Mouse (Mus musculus) limb, embryonic 14.5 days (tissue): ENCODE measurements around the gene Spaar. TPM values are rescaled to one million over a fixed set of nuclear protein-coding genes. Genes with fewer than 3 reads are reported as not detected.

ENCODE experiments used
- ATAC-seq: fragments of 200-750 bp; cut with Nextera tagmentation; 2 replicates; pipeline ENCODE4 v1.8.0; 2017; ENCODE audit warnings: low read depth, moderate number of reproducible peaks, moderate TSS enrichment; ENCODE audit not compliant: low FRiP score
- DNase-seq: peaks from one replicate; pipeline ENCODE4 v3.0.0-alpha.2; 2015; ENCODE audit warnings: low spot score
- H3K27ac ChIP-seq: fragments of 300-500 bp; sonication (generic); replicated peaks from 2 replicates; pipeline ENCODE4 v1.5.1; 2014; ENCODE audit warnings: low read depth, mild to moderate bottlenecking, low read length, moderate library complexity, mixed read lengths
- H3K27me3 ChIP-seq: fragments of 300-500 bp; sonication (generic); 2 replicates; pipeline ENCODE4 v1.6.1; 2014; ENCODE audit warnings: low read length, mixed read lengths; ENCODE audit not compliant: control insufficient read depth, insufficient read depth
- H3K36me3 ChIP-seq: fragments of 300-500 bp; sonication (generic); 2 replicates; pipeline ENCODE4 v1.6.1; 2014; ENCODE audit warnings: mild to moderate bottlenecking, low read length, moderate library complexity, mixed read lengths; ENCODE audit not compliant: control insufficient read depth, insufficient read depth
- H3K4me1 ChIP-seq: fragments of 300-500 bp; sonication (generic); 2 replicates; pipeline ENCODE4 v1.6.1; 2014; ENCODE audit warnings: antibody characterized with exemption, low read length, mixed read lengths; ENCODE audit not compliant: control insufficient read depth, insufficient read depth
- H3K4me2 ChIP-seq: fragments of 300-500 bp; sonication (generic); replicated peaks from 2 replicates; pipeline ENCODE4 v1.6.1; 2014; ENCODE audit warnings: low read depth, mild to moderate bottlenecking, low read length, moderate library complexity; ENCODE audit not compliant: severe bottlenecking
- H3K4me3 ChIP-seq: fragments of 300-500 bp; sonication (generic); replicated peaks from 2 replicates; pipeline ENCODE4 v1.5.1; 2014; ENCODE audit warnings: low read length
- H3K9ac ChIP-seq: fragments of 300-500 bp; sonication (generic); 2 replicates; pipeline ENCODE4 v1.6.1; 2014; ENCODE audit warnings: mild to moderate bottlenecking, low read depth, low read length, moderate library complexity; ENCODE audit not compliant: severe bottlenecking
- H3K9me3 ChIP-seq: fragments of 300-500 bp; sonication (generic); 2 replicates; pipeline ENCODE4 v1.6.1; 2016; ENCODE audit warnings: low read length; ENCODE audit not compliant: control insufficient read depth
- POLR2A ChIP-seq: fragments of 200-500 bp; IDR thresholded peaks from 2 replicates; pipeline ENCODE4 v1.8.0; 2012; ENCODE audit warnings: inconsistent platforms, mild to moderate bottlenecking, moderate library complexity, borderline replicate concordance; ENCODE audit not compliant: insufficient read depth, insufficient read length; ENCODE audit errors: extremely low read depth
- WGBS: fragments of 180-500 bp; shearing (Covaris S2); extraction: QIAGEN DNeasy Blood & Tissue Kit; methylation state at CpG from one replicate; pipeline ENCODE4 v1.1.7; 2014; 5-methylcytosine and 5-hydroxymethylcytosine counted together
- polyA plus RNA-seq, 2 experiments: library from polyadenylated mRNA; depleted of rRNA in 1 of 2; stranded (reverse) in 1 of 2; unstranded in 1 of 2; fragments of >200 nt; fragmentation: Nextera tagmentation in 1 of 2; extraction: Ambion mirVana in 1 of 2; gene quantifications; 2 replicates each; pipeline versions ENCODE4 v1.2.1 to v1.2.3; 2012 to 2014

Gene Spaar
- polyA plus RNA-seq, 2 experiments, result 0.10 to 1.3 TPM

DNA sequence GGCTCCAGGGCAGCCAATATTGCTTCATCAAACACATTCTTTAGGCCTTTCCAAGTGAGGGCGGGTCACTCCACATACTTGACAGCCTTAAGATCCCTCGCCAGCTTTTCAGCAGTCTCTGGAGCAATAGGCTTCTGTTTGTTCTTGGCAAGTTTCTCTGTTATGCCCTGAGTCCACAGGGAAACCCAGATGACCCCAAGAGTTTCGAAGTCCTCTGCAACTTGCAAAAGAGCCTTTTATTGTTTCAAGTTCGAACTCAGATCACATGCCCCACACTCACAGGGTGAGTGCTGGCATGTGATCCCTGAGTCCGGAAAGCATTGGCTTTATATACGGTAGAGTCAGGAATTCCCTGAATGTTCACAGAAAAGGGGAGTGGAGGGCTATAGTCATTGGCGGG, 69.1 kb downstream of the Spaar start:
- Histone ChIP-seq H3K27ac (no peak overlapping the region), H3K9me3 (0 out of 2 replicates have a peak, but pooled peaks cover under 1% of the 10 kb centered on the region), H3K36me3 (no peaks in the 10 kb centered on the region), H3K9ac (no peak overlapping the region), H3K4me2 (no peak overlapping the region), H3K4me3 (no peak overlapping the region), H3K4me1 (no peaks in the 10 kb centered on the region), H3K27me3 (no peaks in the 10 kb centered on the region)
- 64% methylated on average over 7 of the region's 7 CpGs for WGBS
- ATAC-seq (no peak), DNase-seq (no peak)
- no peak for TF ChIP-seq POLR2A

Other genes with a start within 250 kb of the Spaar start
- not detected in 2 replicates for gene Sit1, start 246.3 kb upstream of the Spaar start, polyA plus RNA-seq (2012; rRNA removed)
- not detected in 2 replicates for gene Sit1, start 246.3 kb upstream of the Spaar start, polyA plus RNA-seq (2014; fragmentation: Nextera tagmentation; extraction: Ambion mirVana)
- gene Ccdc107, start 237.1 kb upstream of the Spaar start, polyA plus RNA-seq (2012; rRNA removed), result 118 and 175 TPM in 2 replicates
- gene Ccdc107, start 237.1 kb upstream of the Spaar start, polyA plus RNA-seq (2014; fragmentation: Nextera tagmentation; extraction: Ambion mirVana), result 78.8 and 92.8 TPM in 2 replicates
- 84.9 and 108 TPM in 2 replicates for gene Arhgef39, start 230.3 kb upstream of the Spaar start, polyA plus RNA-seq (2012; rRNA removed)
- 25.2 and 27.6 TPM in 2 replicates for gene Arhgef39, start 230.3 kb upstream of the Spaar start, polyA plus RNA-seq (2014; fragmentation: Nextera tagmentation; extraction: Ambion mirVana)
- gene Car9, start 223.1 kb upstream of the Spaar start, polyA plus RNA-seq (2012; rRNA removed), result 4.9 TPM in 2 replicates
- gene Car9, start 223.1 kb upstream of the Spaar start, polyA plus RNA-seq (2014; fragmentation: Nextera tagmentation; extraction: Ambion mirVana), result 1.0 and 1.2 TPM in 2 replicates
- gene Tpm2, start 206.3 kb upstream of the Spaar start, polyA plus RNA-seq (2012; rRNA removed), result 206 and 361 TPM in 2 replicates
- gene Tpm2, start 206.3 kb upstream of the Spaar start, polyA plus RNA-seq (2014; fragmentation: Nextera tagmentation; extraction: Ambion mirVana), result 382 and 495 TPM in 2 replicates
- gene Creb3, start 167.7 kb upstream of the Spaar start, polyA plus RNA-seq (2012; rRNA removed), result 51.7 and 58.0 TPM in 2 replicates
- 71.4 and 78.5 TPM in 2 replicates for gene Creb3, start 167.7 kb upstream of the Spaar start, polyA plus RNA-seq (2014; fragmentation: Nextera tagmentation; extraction: Ambion mirVana)
- gene Tln1, start 167.3 kb upstream of the Spaar start, polyA plus RNA-seq (2012; rRNA removed), result 69.4 and 75.5 TPM in 2 replicates
- gene Tln1, start 167.3 kb upstream of the Spaar start, polyA plus RNA-seq (2014; fragmentation: Nextera tagmentation; extraction: Ambion mirVana), result 62.4 and 63.3 TPM in 2 replicates
- gene Rgp1, start 151.3 kb upstream of the Spaar start, polyA plus RNA-seq (2012; rRNA removed), result 81.9 and 101 TPM in 2 replicates
- 33.3 and 35.3 TPM in 2 replicates for gene Rgp1, start 151.3 kb upstream of the Spaar start, polyA plus RNA-seq (2014; fragmentation: Nextera tagmentation; extraction: Ambion mirVana)
- gene Gba2, start 151.2 kb upstream of the Spaar start, polyA plus RNA-seq (2012; rRNA removed), result 39.8 and 50.1 TPM in 2 replicates
- 18.4 and 19.9 TPM in 2 replicates for gene Gba2, start 151.2 kb upstream of the Spaar start, polyA plus RNA-seq (2014; fragmentation: Nextera tagmentation; extraction: Ambion mirVana)
- 0.24 and 0.88 TPM in 2 replicates for gene Msmp, start 145.5 kb upstream of the Spaar start, polyA plus RNA-seq (2012; rRNA removed)
- 2.8 and 3.0 TPM in 2 replicates for gene Msmp, start 145.5 kb upstream of the Spaar start, polyA plus RNA-seq (2014; fragmentation: Nextera tagmentation; extraction: Ambion mirVana)
- gene Npr2, start 98.1 kb upstream of the Spaar start, polyA plus RNA-seq (2012; rRNA removed), result 121 and 124 TPM in 2 replicates
- 33.3 and 34.3 TPM in 2 replicates for gene Npr2, start 98.1 kb upstream of the Spaar start, polyA plus RNA-seq (2014; fragmentation: Nextera tagmentation; extraction: Ambion mirVana)
- gene Spag8, start 76.4 kb upstream of the Spaar start, polyA plus RNA-seq (2012; rRNA removed), result 1.8 and 2.5 TPM in 2 replicates
- 0.58 and 0.61 TPM in 2 replicates for gene Spag8, start 76.4 kb upstream of the Spaar start, polyA plus RNA-seq (2014; fragmentation: Nextera tagmentation; extraction: Ambion mirVana)
- gene Hint2, start 73.6 kb upstream of the Spaar start, polyA plus RNA-seq (2012; rRNA removed), result 58.3 and 63.2 TPM in 2 replicates
- gene Hint2, start 73.6 kb upstream of the Spaar start, polyA plus RNA-seq (2014; fragmentation: Nextera tagmentation; extraction: Ambion mirVana), result 73.8 and 87.6 TPM in 2 replicates
- gene Tmem8b, start 61.1 kb upstream of the Spaar start, polyA plus RNA-seq (2012; rRNA removed), result 16.0 and 26.7 TPM in 2 replicates
- 3.8 and 5.2 TPM in 2 replicates for gene Tmem8b, start 61.1 kb upstream of the Spaar start, polyA plus RNA-seq (2014; fragmentation: Nextera tagmentation; extraction: Ambion mirVana)
- 0.40 and 0.63 TPM in 2 replicates for gene Fam221b, start 60.9 kb upstream of the Spaar start, polyA plus RNA-seq (2012; rRNA removed)
- gene Fam221b, start 60.9 kb upstream of the Spaar start, polyA plus RNA-seq (2014; fragmentation: Nextera tagmentation; extraction: Ambion mirVana), result 4.0 and 4.3 TPM in 2 replicates
- gene Olfr70, start 29.2 kb upstream of the Spaar start, polyA plus RNA-seq (2012; rRNA removed), result not detected in 2 replicates
- not detected in 2 replicates for gene Olfr70, start 29.2 kb upstream of the Spaar start, polyA plus RNA-seq (2014; fragmentation: Nextera tagmentation; extraction: Ambion mirVana)
- gene Olfr71, start 19.8 kb upstream of the Spaar start, polyA plus RNA-seq (2012; rRNA removed), result not detected in 2 replicates
- not detected in 2 replicates for gene Olfr71, start 19.8 kb upstream of the Spaar start, polyA plus RNA-seq (2014; fragmentation: Nextera tagmentation; extraction: Ambion mirVana)
- 3.2 and 3.9 TPM in 2 replicates for gene Hrct1, start 2.8 kb upstream of the Spaar start, polyA plus RNA-seq (2012; rRNA removed)
- 2.1 and 2.2 TPM in 2 replicates for gene Hrct1, start 2.8 kb upstream of the Spaar start, polyA plus RNA-seq (2014; fragmentation: Nextera tagmentation; extraction: Ambion mirVana)
- not detected in 2 replicates for gene Olfr159, start 41.0 kb downstream of the Spaar start, polyA plus RNA-seq (2012; rRNA removed)
- not detected in 2 replicates for gene Olfr159, start 41.0 kb downstream of the Spaar start, polyA plus RNA-seq (2014; fragmentation: Nextera tagmentation; extraction: Ambion mirVana)
- gene Olfr156, start 93.9 kb downstream of the Spaar start, polyA plus RNA-seq (2012; rRNA removed), result 0.20 and 0.34 TPM in 2 replicates
- gene Olfr156, start 93.9 kb downstream of the Spaar start, polyA plus RNA-seq (2014; fragmentation: Nextera tagmentation; extraction: Ambion mirVana), result not detected in 2 replicates
- 0.03 and 0.04 TPM in 2 replicates for gene Olfr157, start 110.2 kb downstream of the Spaar start, polyA plus RNA-seq (2012; rRNA removed)
- not detected in 2 replicates for gene Olfr157, start 110.2 kb downstream of the Spaar start, polyA plus RNA-seq (2014; fragmentation: Nextera tagmentation; extraction: Ambion mirVana)
- gene Olfr155, start 121.5 kb downstream of the Spaar start, polyA plus RNA-seq (2012; rRNA removed), result not detected in 2 replicates
- gene Olfr155, start 121.5 kb downstream of the Spaar start, polyA plus RNA-seq (2014; fragmentation: Nextera tagmentation; extraction: Ambion mirVana), result not detected in 2 replicates
- gene Reck, start 145.5 kb downstream of the Spaar start, polyA plus RNA-seq (2012; rRNA removed), result 66.2 and 72.1 TPM in 2 replicates
- gene Reck, start 145.5 kb downstream of the Spaar start, polyA plus RNA-seq (2014; fragmentation: Nextera tagmentation; extraction: Ambion mirVana), result 49.0 and 50.0 TPM in 2 replicates
- gene Glipr2, start 227.4 kb downstream of the Spaar start, polyA plus RNA-seq (2012; rRNA removed), result 67.0 and 71.9 TPM in 2 replicates
- 108 and 121 TPM in 2 replicates for gene Glipr2, start 227.4 kb downstream of the Spaar start, polyA plus RNA-seq (2014; fragmentation: Nextera tagmentation; extraction: Ambion mirVana)